Mouse (Mus musculus): Measurements from ENCODE around the gene Ccdc7b.
"Not testable (repeated sequence)": the region's sequence is repeated elsewhere in the genome, so short reads cannot be mapped to it uniquely, and the experiment has no call there.

- TF ChIP-seq CTCF, EP300 (IDR thresholded peaks at IDR 0.05): not testable (repeated sequence)
These were observed 48.8 kb downstream of the Ccdc7b start for GRCm38 (mm10) chr8:129115761-129116160.

Data from lung, postnatal 0 days (tissue).